Mouse (Mus musculus) granulocyte monocyte progenitor cell, adult 5-6 weeks (primary cell): ENCODE measurements around the gene Ifnl3. TPM values are rescaled to one million over a fixed set of nuclear protein-coding genes. Genes with fewer than 3 reads are reported as not detected.

Experiments
- ATAC-seq: replicated peaks from 2 replicates; pipeline ENCODE4 v1.8.0; 2016; ENCODE audit warnings: mild to moderate bottlenecking, moderate TSS enrichment, inconsistent platforms; ENCODE audit not compliant: poor library complexity, severe bottlenecking
- total RNA-seq, 2 experiments: library from RNA; stranded (forward) in 1 of 2; stranded (reverse) in 1 of 2; fragments of 200-712, 200-1000 nt in 1 of 2; fragments of >200 nt in 1 of 2; fragmentation: Nextera tagmentation in 1 of 2; gene quantifications; 2 replicates each; pipeline ENCODE4 v1.2.3; 2014 to 2017

The Ifnl3 gene
- total RNA-seq, 2 experiments from 2014 or later = not detected

DNA sequence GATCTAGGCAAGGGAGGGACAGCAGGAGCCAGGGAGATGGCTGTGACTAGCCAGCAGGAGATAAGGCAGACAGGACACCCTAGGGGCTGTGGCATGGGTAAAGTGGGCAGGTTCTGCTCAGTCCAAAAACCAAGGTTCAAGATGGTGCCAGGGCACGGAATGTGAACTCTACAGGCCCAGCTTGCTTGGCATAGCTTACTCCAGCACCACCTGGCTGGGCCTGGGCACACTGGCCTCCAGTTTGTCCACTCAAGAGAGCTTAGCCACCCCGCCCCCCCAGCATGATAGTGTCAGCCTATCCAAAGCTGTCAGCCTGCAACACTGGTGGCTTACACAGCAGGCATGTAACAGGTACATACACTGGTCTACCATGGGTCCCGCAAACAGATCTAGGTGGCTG is 50.6 kb downstream of the Ifnl3 start:
- ATAC-seq = no peak

Other genes with a start within 250 kb of the Ifnl3 start
- gene Eid2b, start 245.1 kb upstream of the Ifnl3 start, total RNA-seq (2014; fragmentation: Nextera tagmentation) = 1.2 and 2.1 TPM in 2 replicates
- 1.6 and 1.9 TPM in 2 replicates for gene Eid2b, start 245.1 kb upstream of the Ifnl3 start, total RNA-seq (2017)
- gene Selenov, start 231.7 kb upstream of the Ifnl3 start, total RNA-seq (2014; fragmentation: Nextera tagmentation) = not detected in 2 replicates
- not detected in 2 replicates for gene Selenov, start 231.7 kb upstream of the Ifnl3 start, total RNA-seq (2017)
- not detected in 2 replicates for gene Dll3, start 220.6 kb upstream of the Ifnl3 start, total RNA-seq (2014; fragmentation: Nextera tagmentation)
- gene Dll3, start 220.6 kb upstream of the Ifnl3 start, total RNA-seq (2017) = 0.10 TPM in 1 of 2 replicates, not detected in the other
- gene Timm50, start 210.8 kb upstream of the Ifnl3 start, total RNA-seq (2014; fragmentation: Nextera tagmentation) = 60.1 and 83.1 TPM in 2 replicates
- gene Timm50, start 210.8 kb upstream of the Ifnl3 start, total RNA-seq (2017) = 45.8 and 47.7 TPM in 2 replicates
- gene Supt5, start 184.1 kb upstream of the Ifnl3 start, total RNA-seq (2014; fragmentation: Nextera tagmentation) = 72.1 and 81.1 TPM in 2 replicates
- 61.2 and 64.1 TPM in 2 replicates for gene Supt5, start 184.1 kb upstream of the Ifnl3 start, total RNA-seq (2017)
- gene Rps16, start 172.2 kb upstream of the Ifnl3 start, total RNA-seq (2014; fragmentation: Nextera tagmentation) = 4,181 and 4,473 TPM in 2 replicates
- gene Rps16, start 172.2 kb upstream of the Ifnl3 start, total RNA-seq (2017) = 929 and 980 TPM in 2 replicates
- 4.1 and 6.1 TPM in 2 replicates for gene Plekhg2, start 150.2 kb upstream of the Ifnl3 start, total RNA-seq (2014; fragmentation: Nextera tagmentation)
- gene Plekhg2, start 150.2 kb upstream of the Ifnl3 start, total RNA-seq (2017) = 0.88 and 1.1 TPM in 2 replicates
- 37.1 and 55.8 TPM in 2 replicates for gene Zfp36, start 142.6 kb upstream of the Ifnl3 start, total RNA-seq (2014; fragmentation: Nextera tagmentation)
- gene Zfp36, start 142.6 kb upstream of the Ifnl3 start, total RNA-seq (2017) = 30.8 and 41.3 TPM in 2 replicates
- 19.2 and 25.5 TPM in 2 replicates for gene Med29, start 130.1 kb upstream of the Ifnl3 start, total RNA-seq (2014; fragmentation: Nextera tagmentation)
- gene Med29, start 130.1 kb upstream of the Ifnl3 start, total RNA-seq (2017) = 16.7 and 18.5 TPM in 2 replicates
- gene Paf1, start 129.9 kb upstream of the Ifnl3 start, total RNA-seq (2014; fragmentation: Nextera tagmentation) = 97.6 and 111 TPM in 2 replicates
- gene Paf1, start 129.9 kb upstream of the Ifnl3 start, total RNA-seq (2017) = 136 and 170 TPM in 2 replicates
- gene Gmfg, start 85.4 kb upstream of the Ifnl3 start, total RNA-seq (2014; fragmentation: Nextera tagmentation) = 420 and 510 TPM in 2 replicates
- gene Gmfg, start 85.4 kb upstream of the Ifnl3 start, total RNA-seq (2017) = 682 and 721 TPM in 2 replicates
- gene Lrfn1, start 70.9 kb upstream of the Ifnl3 start, total RNA-seq (2014; fragmentation: Nextera tagmentation) = 0.80 and 1.7 TPM in 2 replicates
- 0.36 and 0.52 TPM in 2 replicates for gene Lrfn1, start 70.9 kb upstream of the Ifnl3 start, total RNA-seq (2017)
- gene Ifnl2, start 12.4 kb upstream of the Ifnl3 start, total RNA-seq (2014; fragmentation: Nextera tagmentation) = not detected in 2 replicates
- gene Ifnl2, start 12.4 kb upstream of the Ifnl3 start, total RNA-seq (2017) = not detected in 2 replicates
- not detected in 2 replicates for gene Sycn, start 18.0 kb downstream of the Ifnl3 start, total RNA-seq (2014; fragmentation: Nextera tagmentation)
- gene Sycn, start 18.0 kb downstream of the Ifnl3 start, total RNA-seq (2017) = not detected in 2 replicates
- gene Nccrp1, start 24.4 kb downstream of the Ifnl3 start, total RNA-seq (2014; fragmentation: Nextera tagmentation) = not detected in 2 replicates
- gene Nccrp1, start 24.4 kb downstream of the Ifnl3 start, total RNA-seq (2017) = not detected in 2 replicates
- 17.5 and 25.0 TPM in 2 replicates for gene Samd4b, start 75.3 kb downstream of the Ifnl3 start, total RNA-seq (2014; fragmentation: Nextera tagmentation)
- gene Samd4b, start 75.3 kb downstream of the Ifnl3 start, total RNA-seq (2017) = 3.4 and 3.9 TPM in 2 replicates
- 3.2 and 3.7 TPM in 2 replicates for gene Pak4, start 75.3 kb downstream of the Ifnl3 start, total RNA-seq (2014; fragmentation: Nextera tagmentation)
- 3.4 and 6.4 TPM in 2 replicates for gene Pak4, start 75.3 kb downstream of the Ifnl3 start, total RNA-seq (2017)
- not detected in 2 replicates for gene Acp7, start 108.5 kb downstream of the Ifnl3 start, total RNA-seq (2014; fragmentation: Nextera tagmentation)
- gene Acp7, start 108.5 kb downstream of the Ifnl3 start, total RNA-seq (2017) = not detected in 2 replicates
- gene Fbxo27, start 170.0 kb downstream of the Ifnl3 start, total RNA-seq (2014; fragmentation: Nextera tagmentation) = 4.3 TPM in 1 of 2 replicates, not detected in the other
- 0.17 TPM in 1 of 2 replicates, not detected in the other for gene Fbxo27, start 170.0 kb downstream of the Ifnl3 start, total RNA-seq (2017)
- 1.3 and 3.3 TPM in 2 replicates for gene Fbxo17, start 194.0 kb downstream of the Ifnl3 start, total RNA-seq (2014; fragmentation: Nextera tagmentation)
- 1.3 and 2.1 TPM in 2 replicates for gene Fbxo17, start 194.0 kb downstream of the Ifnl3 start, total RNA-seq (2017)
- 125 and 177 TPM in 2 replicates for gene Mrps12, start 219.0 kb downstream of the Ifnl3 start, total RNA-seq (2014; fragmentation: Nextera tagmentation)
- gene Mrps12, start 219.0 kb downstream of the Ifnl3 start, total RNA-seq (2017) = 33.2 and 41.8 TPM in 2 replicates
- 19.6 and 21.6 TPM in 2 replicates for gene Sars2, start 219.2 kb downstream of the Ifnl3 start, total RNA-seq (2014; fragmentation: Nextera tagmentation)
- gene Sars2, start 219.2 kb downstream of the Ifnl3 start, total RNA-seq (2017) = 10.4 and 12.4 TPM in 2 replicates
- not detected in 2 replicates for gene Ccer2, start 233.3 kb downstream of the Ifnl3 start, total RNA-seq (2014; fragmentation: Nextera tagmentation)
- not detected in 2 replicates for gene Ccer2, start 233.3 kb downstream of the Ifnl3 start, total RNA-seq (2017)
- 49.5 and 50.5 TPM in 2 replicates for gene Sirt2, start 243.9 kb downstream of the Ifnl3 start, total RNA-seq (2014; fragmentation: Nextera tagmentation)
- 13.9 and 28.8 TPM in 2 replicates for gene Sirt2, start 243.9 kb downstream of the Ifnl3 start, total RNA-seq (2017)
- gene Nfkbib, start 244.7 kb downstream of the Ifnl3 start, total RNA-seq (2014; fragmentation: Nextera tagmentation) = 22.0 and 36.0 TPM in 2 replicates
- gene Nfkbib, start 244.7 kb downstream of the Ifnl3 start, total RNA-seq (2017) = 20.0 and 24.1 TPM in 2 replicates